Mouse (Mus musculus): ENCODE data around the gene Tgfbrap1.

DNA sequence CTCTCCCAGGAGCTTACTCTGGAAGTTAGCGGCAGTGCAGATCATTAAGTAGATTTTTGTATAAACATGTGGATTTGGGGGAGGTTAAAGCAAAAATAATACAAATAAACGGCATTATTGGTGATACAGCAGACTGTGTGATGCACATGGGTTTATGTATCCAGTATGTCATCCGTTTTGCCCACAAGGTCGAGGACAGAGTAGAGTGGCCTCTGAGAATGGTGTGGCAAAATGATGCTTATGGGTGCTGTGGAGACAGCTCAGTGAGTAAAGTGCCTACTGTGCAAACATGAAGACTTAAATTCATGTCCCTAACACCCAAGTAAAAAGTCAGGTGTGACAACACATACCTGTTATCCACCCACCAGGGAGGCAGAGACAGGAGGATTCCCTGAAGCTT, 91.9 kb downstream of the Tgfbrap1 start:
- TF ChIP-seq CTCF (IDR thresholded peaks at IDR 0.05; ENCODE audit: control insufficient read depth, insufficient read depth, insufficient replicate concordance, low read depth, low read length) (no peak), POLR2A (IDR thresholded peaks at IDR 0.05; ENCODE audit: control insufficient read depth, low read depth, low read length) (no peak)

All from testis, adult 2 months (tissue).